In the genomic region with DNA sequence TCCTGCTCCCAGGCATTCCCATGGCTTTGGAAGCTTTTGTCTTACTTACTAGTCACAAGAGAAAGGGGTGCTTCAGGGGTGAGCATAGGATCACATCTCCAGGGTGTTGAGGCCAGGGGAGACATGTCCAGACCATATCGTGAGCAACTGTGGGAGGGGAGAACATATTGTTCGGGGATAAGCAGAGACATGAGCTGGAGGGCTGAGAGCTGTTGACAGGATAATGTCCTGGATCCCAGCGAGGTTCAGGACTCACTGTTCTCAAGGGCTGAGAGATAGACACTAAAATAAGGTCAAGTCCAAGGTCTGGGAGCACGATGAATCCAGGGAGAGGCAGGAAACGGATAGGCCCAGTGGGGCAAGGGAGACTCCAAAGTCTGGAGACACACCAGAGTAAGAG, we compare ENCODE assay signal across 27 mouse cellular contexts. TPM values are rescaled to one million over a fixed set of nuclear protein-coding genes. Genes with fewer than 3 reads are reported as not detected.
DNase-seq lines count a peak whose midpoint lies in the region; ATAC-seq and TF ChIP-seq lines count a peak whose summit lies in the region.
"Had no signal": no experiment of that assay in that cellular context is flagged by ENCODE, and none has a peak within 500 bp of the region (broad histone marks: within the 10 kb centered on the region; RNA-seq: fewer than 3 reads in every experiment).

No protein-coding gene starts in this region.

- 47% methylated on average over 5 of the region's 5 CpGs for WGBS in heart, adult 2 months
- WGBS in heart, embryonic 12.5 days = 47% methylated on average over 5 of the region's 5 CpGs
- 52% methylated on average over 5 of the region's 5 CpGs for WGBS in small intestine, adult 2 months

- no peak overlapping the region for H3K4me3 ChIP-seq in heart, adult 2 months
- H3K4me3 ChIP-seq in heart, embryonic 12.5 days = no peak overlapping the region
- H3K4me3 ChIP-seq in ES-Bruce4 (ENCODE audit: low read depth, low read length) = no peak overlapping the region
- no peak overlapping the region for H3K4me3 ChIP-seq in small intestine, adult 2 months (ENCODE audit: low read depth, low read length)
- H3K4me3 ChIP-seq: embryonic facial prominence, embryonic 15.5 days; forebrain, embryonic 10.5 days; heart, embryonic 13.5 days; liver, embryonic 15.5 days; midbrain, embryonic 12.5 days had no signal

- peak; percentile 69; the same call in 1 of the 2 replicates for TF ChIP-seq EP300 in heart, adult 2 months (IDR thresholded peaks at IDR 0.05; ENCODE audit: insufficient read depth, low read depth, low read length)
- no peak for TF ChIP-seq EP300 in ES-Bruce4 (IDR thresholded peaks at IDR 0.05; ENCODE audit: insufficient read depth, low read depth, low read length)

- DNase-seq in heart, adult 2 months = peak in 1 of 2 experiments; percentile 22
- peak; percentile 74 for DNase-seq in adipocyte (ENCODE audit: low spot score)
- DNase-seq in urinary bladder, postnatal 25 days (ENCODE audit: low spot score) = no peak
- DNase-seq in thymus, postnatal 0 days (ENCODE audit: low spot score) = no peak
- DNase-seq: cerebellum, adult 2 months; cerebellum, postnatal 36 days; forebrain, postnatal 0 days; kidney, adult 2 months; kidney, postnatal 10 days; spleen, adult 18-20 months; thymus, adult 2 months had no signal

- ATAC-seq in heart, embryonic 12.5 days (ENCODE audit: insufficient number of reproducible peaks, low FRiP score) = no peak
- ATAC-seq: forebrain, postnatal 0 days; hindbrain, postnatal 0 days had no signal

- peaks cover 3% of the 10 kb centered on the region; the same call in 1 of the 2 replicates for H3K4me1 ChIP-seq in heart, adult 2 months (ENCODE audit: control insufficient read depth, insufficient read depth, low read length)
- no peaks in the 10 kb centered on the region for H3K4me1 ChIP-seq in heart, embryonic 12.5 days (replicated peaks)
- H3K4me1 ChIP-seq in ES-Bruce4 (ENCODE audit: control insufficient read depth, insufficient read depth, low read length) = peaks cover 10% of the 10 kb centered on the region
- peaks cover 22% of the 10 kb centered on the region; the same call in 1 of the 2 replicates for H3K4me1 ChIP-seq in small intestine, adult 2 months (ENCODE audit: control insufficient read depth, insufficient read depth, insufficient read length, low read length)
- H3K4me1 ChIP-seq: embryonic facial prominence, embryonic 15.5 days; forebrain, embryonic 10.5 days; liver, embryonic 15.5 days; midbrain, embryonic 12.5 days had no signal

- H3K36me3 ChIP-seq in heart, adult 2 months (ENCODE audit: control insufficient read depth, insufficient read depth, low read length) = no peaks in the 10 kb centered on the region
- no peaks in the 10 kb centered on the region for H3K36me3 ChIP-seq in heart, embryonic 12.5 days
- H3K36me3 ChIP-seq in ES-Bruce4 (ENCODE audit: control insufficient read depth, insufficient read depth, low read length, poor library complexity, severe bottlenecking) = no peaks in the 10 kb centered on the region
- no peaks in the 10 kb centered on the region for H3K36me3 ChIP-seq in small intestine, adult 2 months (ENCODE audit: control insufficient read depth, insufficient read depth, low read length)
- H3K36me3 ChIP-seq: embryonic facial prominence, embryonic 15.5 days; forebrain, embryonic 10.5 days; G1E; heart, embryonic 13.5 days; liver, embryonic 15.5 days; midbrain, embryonic 12.5 days had no signal

- H3K4me2 ChIP-seq in heart, embryonic 12.5 days = no peak overlapping the region
- H3K4me2 ChIP-seq: embryonic facial prominence, embryonic 15.5 days; heart, embryonic 13.5 days; liver, embryonic 15.5 days; midbrain, embryonic 12.5 days had no signal

- TF ChIP-seq POLR2A in heart, adult 2 months (IDR thresholded peaks at IDR 0.05; ENCODE audit: insufficient read depth, low read depth, low read length) = no peak
- no peak for TF ChIP-seq POLR2A in ES-Bruce4 (IDR thresholded peaks at IDR 0.05; ENCODE audit: insufficient read depth, low read length)
- TF ChIP-seq POLR2A in small intestine, adult 2 months (IDR thresholded peaks at IDR 0.05; ENCODE audit: low read depth, low read length) = no peak

- intact Hi-C loops in heart, adult 2 months (cut with DNase I) = loop anchor here (2.0 kb wide), 2 partner anchors 38 to 152 kb away; no protein-coding TSS in a partner anchor

- no peak overlapping the region for H3K9ac ChIP-seq in heart, adult 2 months (ENCODE audit: low read depth, low read length)
- H3K9ac ChIP-seq in heart, embryonic 12.5 days = no peak overlapping the region
- no peak overlapping the region for H3K9ac ChIP-seq in ES-Bruce4 (ENCODE audit: low read depth, poor library complexity, severe bottlenecking)
- H3K9ac ChIP-seq: embryonic facial prominence, embryonic 15.5 days; forebrain, postnatal 0 days; heart, embryonic 13.5 days; liver, embryonic 15.5 days; midbrain, embryonic 12.5 days had no signal

- no peaks in the 10 kb centered on the region for H3K27me3 ChIP-seq in heart, adult 2 months (ENCODE audit: control insufficient read depth, insufficient read depth, low read length)
- no peaks in the 10 kb centered on the region for H3K27me3 ChIP-seq in heart, embryonic 12.5 days (replicated peaks)
- no peaks in the 10 kb centered on the region for H3K27me3 ChIP-seq in ES-Bruce4 (ENCODE audit: control insufficient read depth, insufficient read depth, low read length, poor library complexity, severe bottlenecking)
- no peaks in the 10 kb centered on the region for H3K27me3 ChIP-seq in small intestine, adult 2 months (ENCODE audit: control insufficient read depth, insufficient read depth, low read length)
- H3K27me3 ChIP-seq: embryonic facial prominence, embryonic 15.5 days; heart, embryonic 13.5 days; liver, embryonic 15.5 days; midbrain, embryonic 12.5 days had no signal

- no peaks in the 10 kb centered on the region for H3K79me2 ChIP-seq in heart, adult 2 months (replicated peaks; ENCODE audit: control insufficient read depth, insufficient read depth, low read length)

- TF ChIP-seq CTCF in heart, adult 2 months (IDR thresholded peaks at IDR 0.05) = no peak
- TF ChIP-seq CTCF in ES-Bruce4 (IDR thresholded peaks at IDR 0.05; ENCODE audit: low read depth, low read length) = no peak
- no peak for TF ChIP-seq CTCF in small intestine, adult 2 months (IDR thresholded peaks at IDR 0.05; ENCODE audit: extremely low read depth, insufficient read length, insufficient replicate concordance, low read depth, low read length)

- H3K9me3 ChIP-seq in heart, embryonic 12.5 days (replicated peaks) = no peaks in the 10 kb centered on the region
- H3K9me3 ChIP-seq in ES-Bruce4 (replicated peaks; ENCODE audit: control insufficient read depth, insufficient read depth, low read length, poor library complexity, severe bottlenecking) = no peaks in the 10 kb centered on the region
- H3K9me3 ChIP-seq: embryonic facial prominence, embryonic 15.5 days; forebrain, embryonic 10.5 days; G1E; heart, embryonic 13.5 days; liver, embryonic 15.5 days; midbrain, embryonic 12.5 days had no signal

- no peak overlapping the region for H3K27ac ChIP-seq in heart, adult 2 months
- no peak overlapping the region for H3K27ac ChIP-seq in heart, embryonic 12.5 days (ENCODE audit: poor library complexity, severe bottlenecking)
- peak overlapping the region; percentile 48; the same call in 1 of the 2 replicates for H3K27ac ChIP-seq in ES-Bruce4 (ENCODE audit: insufficient read depth, low read length)
- H3K27ac ChIP-seq in small intestine, adult 2 months (ENCODE audit: insufficient read depth, low read depth, low read length) = peak overlapping the region; percentile 89
- H3K27ac ChIP-seq: embryonic facial prominence, embryonic 15.5 days; forebrain, embryonic 10.5 days; heart, embryonic 13.5 days; hindbrain, postnatal 0 days; liver, embryonic 15.5 days; midbrain, embryonic 12.5 days had no signal

RNA-seq across cellular contexts. Expression of gene Bcl2l10, which starts 15.4 kb away (rescaled TPM):
- total RNA-seq in heart, adult 2 months (2021) = not detected
- 0.15 TPM in 1 of 2 replicates, not detected in the other for polyA plus RNA-seq in heart, adult 2 months (2012; rRNA removed)
- polyA plus RNA-seq in heart, embryonic 12.5 days (2016; fragmentation: Nextera tagmentation; extraction: Ambion mirVana) = not detected in 2 replicates
- polyA plus RNA-seq in ES-Bruce4 (2011; ENCODE audit: insufficient read depth, insufficient read length, low read depth, missing spikeins) = not detected in 2 replicates
- not detected in 2 replicates for polyA plus RNA-seq in small intestine, adult 2 months (2012; rRNA removed)
- not detected in 2 replicates for polyA plus RNA-seq in thymus, postnatal 0 days (2015; fragmentation: Nextera tagmentation; extraction: Ambion mirVana)
- total RNA-seq: forebrain, postnatal 0 days; hematopoietic stem cell, adult 5-6 weeks; left cerebral cortex, postnatal 25 days; monocyte, adult 5-6 weeks had no signal
- polyA plus RNA-seq: embryonic facial prominence, embryonic 15.5 days; forebrain, embryonic 10.5 days; forebrain, postnatal 0 days; G1E; heart, embryonic 13.5 days; hindbrain, postnatal 0 days; limb, embryonic 14.5 days; liver, embryonic 15.5 days; lung, embryonic 16.5 days; midbrain, embryonic 12.5 days; neural tube, embryonic 11.5 days; thymus, adult 2 months had no signal

RNA-seq across cellular contexts. Expression of gene Mapk6, which starts 46.8 kb away (rescaled TPM):
- 10 to 100 TPM; 25.6 to 26.8 TPM for total RNA-seq in heart, adult 2 months (2021)
- 11.2 and 22.3 TPM in 2 replicates for polyA plus RNA-seq in heart, adult 2 months (2012; rRNA removed)
- 66.9 and 68.4 TPM in 2 replicates for polyA plus RNA-seq in heart, embryonic 12.5 days (2016; fragmentation: Nextera tagmentation; extraction: Ambion mirVana)
- 130 and 147 TPM in 2 replicates for polyA plus RNA-seq in ES-Bruce4 (2011; ENCODE audit: insufficient read depth, insufficient read length, low read depth, missing spikeins)
- polyA plus RNA-seq in small intestine, adult 2 months (2012; rRNA removed) = 7.6 and 28.9 TPM in 2 replicates
- 47.4 and 51.9 TPM in 2 replicates for polyA plus RNA-seq in thymus, postnatal 0 days (2015; fragmentation: Nextera tagmentation; extraction: Ambion mirVana)

RNA-seq across cellular contexts. Expression of gene Gnb5, which starts 56.9 kb away (rescaled TPM):
- 10 to 100 TPM; 23.5 to 23.9 TPM for total RNA-seq in heart, adult 2 months (2021)
- polyA plus RNA-seq in heart, adult 2 months (2012; rRNA removed) = 33.0 and 52.8 TPM in 2 replicates
- polyA plus RNA-seq in heart, embryonic 12.5 days (2016; fragmentation: Nextera tagmentation; extraction: Ambion mirVana) = 58.0 and 59.2 TPM in 2 replicates
- polyA plus RNA-seq in ES-Bruce4 (2011; ENCODE audit: insufficient read depth, insufficient read length, low read depth, missing spikeins) = 3.3 and 6.5 TPM in 2 replicates
- 3.9 and 7.3 TPM in 2 replicates for polyA plus RNA-seq in small intestine, adult 2 months (2012; rRNA removed)
- 4.4 and 4.5 TPM in 2 replicates for polyA plus RNA-seq in thymus, postnatal 0 days (2015; fragmentation: Nextera tagmentation; extraction: Ambion mirVana)
- polyA plus RNA-seq: G1E had no signal

Comparison
In these comparisons a context has a peak if more than half of its experiments do, and no peak if none do; other contexts are left out.
1. H3K27ac ChIP-seq: peak in ES-Bruce4 (single experiment) and small intestine, adult 2 months (single experiment); none in heart, adult 2 months (single experiment) and heart, embryonic 12.5 days (single experiment).